ENCODE assay signal across 14 mouse cellular contexts in genomic region chr12:100890548-100890947, GRCm38 (mm10).
"Had no signal": no experiment of that assay in that cellular context is flagged by ENCODE, and none has a peak within 500 bp of the region (broad histone marks: within the 10 kb centered on the region; RNA-seq: fewer than 3 reads in every experiment).

No protein-coding gene starts in this region.

- H3K9ac ChIP-seq: limb, embryonic 13.5 days; liver, embryonic 14.5 days; neural tube, embryonic 12.5 days had no signal

- H3K4me3 ChIP-seq: layer of hippocampus, adult 2 months; limb, embryonic 13.5 days; midbrain, embryonic 10.5 days; myocyte; neural tube, embryonic 12.5 days had no signal

- H3K27ac ChIP-seq: layer of hippocampus, adult 2 months; limb, embryonic 13.5 days; liver, embryonic 14.5 days; midbrain, embryonic 10.5 days; neural tube, embryonic 12.5 days; stomach, postnatal 0 days had no signal

- H3K9me3 ChIP-seq: limb, embryonic 13.5 days; midbrain, embryonic 10.5 days; neural tube, embryonic 12.5 days had no signal

- H3K27me3 ChIP-seq: neural tube, embryonic 12.5 days had no signal

- DNase-seq: kidney, adult 18-20 months; kidney, postnatal 10 days; kidney, postnatal 4 days; left cerebral cortex, postnatal 4 days; lung, adult 18-20 months; midbrain, embryonic 14.5 days; thymus, postnatal 4 days had no signal

- H3K36me3 ChIP-seq: limb, embryonic 13.5 days; midbrain, embryonic 10.5 days; neural tube, embryonic 12.5 days had no signal

- H3K4me1 ChIP-seq: limb, embryonic 13.5 days had no signal
